ENCODE assay signal across 12 mouse cellular contexts in the genomic region with DNA sequence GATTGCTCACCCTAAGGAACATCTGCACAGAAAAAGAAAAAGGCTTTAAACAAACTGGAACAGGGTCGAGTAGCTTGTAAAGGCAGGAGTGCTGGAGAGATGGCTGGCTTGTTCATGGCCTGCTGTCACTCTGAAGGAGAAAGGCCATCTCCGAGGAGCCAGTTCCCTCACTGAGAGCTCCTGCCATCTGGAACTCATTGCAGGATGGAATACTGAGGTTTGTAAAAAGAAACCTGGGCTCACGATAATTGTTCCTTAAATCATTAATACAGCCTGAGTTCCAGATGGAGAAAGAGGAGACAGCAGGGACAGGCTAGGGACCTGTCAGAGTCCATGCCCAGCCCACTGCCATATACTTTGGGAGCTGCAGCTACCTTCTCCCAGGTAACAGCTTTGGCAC.
"Had no signal": no experiment of that assay in that cellular context is flagged by ENCODE, and none has a peak within 500 bp of the region (broad histone marks: within the 10 kb centered on the region; RNA-seq: fewer than 3 reads in every experiment).

No protein-coding gene starts in this region.

- H3K36me3 ChIP-seq: liver, embryonic 15.5 days; midbrain, embryonic 12.5 days had no signal

- H3K9ac ChIP-seq: liver, embryonic 15.5 days; lung, embryonic 14.5 days; midbrain, embryonic 12.5 days had no signal

- DNase-seq: kidney, adult 8-10 months; kidney, postnatal 36 days; layer of hippocampus, adult 9-11 months; lung, postnatal 10 days; lung, postnatal 4 days; right cerebral cortex, postnatal 14 days; thymus, postnatal 14 days had no signal

- H3K27me3 ChIP-seq: liver, embryonic 15.5 days had no signal

- H3K27ac ChIP-seq: liver, embryonic 15.5 days; midbrain, embryonic 12.5 days had no signal

- ATAC-seq: intestine, postnatal 0 days; midbrain, embryonic 16.5 days had no signal

- H3K4me1 ChIP-seq: liver, embryonic 15.5 days; midbrain, embryonic 12.5 days had no signal

- H3K9me3 ChIP-seq: liver, embryonic 15.5 days; midbrain, embryonic 12.5 days had no signal

- H3K4me2 ChIP-seq: liver, embryonic 15.5 days; lung, embryonic 14.5 days; midbrain, embryonic 12.5 days had no signal

- H3K4me3 ChIP-seq: liver, embryonic 15.5 days; midbrain, embryonic 12.5 days had no signal
